Mouse (Mus musculus): ENCODE data around the gene Fcnb.

DNA sequence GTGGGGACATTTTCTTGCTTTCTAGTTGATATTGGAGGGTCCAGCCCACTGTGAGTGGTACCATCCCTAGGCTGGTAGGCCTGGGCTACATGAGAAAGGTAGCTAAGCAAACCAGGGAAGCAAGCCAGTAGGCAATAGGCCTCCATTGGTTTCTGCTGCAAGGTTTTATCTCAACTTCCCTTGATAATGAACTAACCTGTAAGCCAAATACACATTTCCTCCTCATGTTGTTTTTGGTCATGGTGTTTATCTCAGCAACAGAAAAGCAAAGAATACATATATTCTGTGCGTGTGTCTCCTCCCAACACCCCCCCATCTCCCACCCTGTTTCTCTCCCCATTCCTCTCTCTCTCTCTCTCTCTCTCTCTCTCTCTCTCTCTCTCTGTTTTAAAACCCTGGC, 24.8 kb downstream of the Fcnb start:
- TF ChIP-seq CTCF (IDR thresholded peaks at IDR 0.05; ENCODE audit: low read depth, low read length): no peak
- no peak for TF ChIP-seq GATA1 (IDR thresholded peaks at IDR 0.05; ENCODE audit: borderline replicate concordance, low read length)

Data from G1E (cell line).